Mouse (Mus musculus): ENCODE results near the gene Lrrc51.

GRCm38 (mm10) chr7:101868241-101869162 lies 65.2 kb downstream of the Lrrc51 start:
- no peak for TF ChIP-seq POLR2A (IDR thresholded peaks at IDR 0.05; ENCODE audit: extremely low read depth, insufficient read depth, low read length)
- no peak for TF ChIP-seq CTCF (IDR thresholded peaks at IDR 0.05; ENCODE audit: extremely low read depth, insufficient read depth, low read length)

Data from cortical plate, adult 2 months (tissue).